Mouse (Mus musculus): ENCODE measurements around the gene C1qtnf9.

Gene C1qtnf9

GRCm38 (mm10) chr14:60796600-60797322, 28.8 kb downstream of the C1qtnf9 start:
- no peak for DNase-seq

DNA sequence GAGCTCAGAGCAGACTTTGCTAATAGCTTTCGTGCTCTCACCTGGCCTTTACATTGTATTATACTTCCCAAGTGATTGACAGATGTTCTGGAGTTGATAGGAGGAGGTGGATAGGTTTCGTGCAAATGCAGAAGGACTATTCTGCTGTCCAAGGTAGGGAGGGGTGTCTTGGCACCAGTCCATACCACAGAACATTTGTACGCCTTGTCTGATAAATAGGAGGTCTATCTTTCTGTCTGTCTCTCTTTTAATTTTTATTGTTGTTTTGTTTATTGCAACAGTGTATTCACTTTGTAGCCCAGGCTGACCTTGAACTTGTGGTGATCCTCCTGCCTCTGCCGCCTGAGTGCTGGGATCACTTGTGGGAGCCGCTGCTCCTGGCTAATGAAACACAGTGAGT, 29.7 kb downstream of the C1qtnf9 start:
- no peak for DNase-seq

GRCm38 (mm10) chr14:60798721-60799120, 30.8 kb downstream of the C1qtnf9 start:
- no peak for DNase-seq

- no peak for DNase-seq
Observed at GRCm38 (mm10) chr14:60799762-60800728, 32.1 kb downstream of the C1qtnf9 start.

DNA sequence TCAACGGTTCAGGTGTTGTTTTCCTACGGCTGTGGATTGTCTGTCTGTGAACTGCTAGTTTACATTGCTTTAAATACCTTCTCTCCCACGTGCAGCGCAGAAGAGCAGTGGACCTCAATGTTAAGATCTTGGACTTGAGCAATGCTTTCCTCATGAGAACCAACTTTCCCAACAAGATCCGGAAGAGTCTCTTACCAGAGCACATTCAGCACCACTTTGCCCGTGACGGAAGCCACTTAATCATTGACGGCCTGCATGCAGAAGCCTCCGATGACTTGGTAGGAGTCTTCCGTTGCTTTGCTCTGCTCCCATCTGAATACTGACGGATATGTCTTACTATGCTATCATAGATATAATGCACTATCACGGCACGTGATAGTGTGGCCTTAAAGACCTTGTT, 34.1 kb downstream of the C1qtnf9 start:
- no peak for DNase-seq

DNA sequence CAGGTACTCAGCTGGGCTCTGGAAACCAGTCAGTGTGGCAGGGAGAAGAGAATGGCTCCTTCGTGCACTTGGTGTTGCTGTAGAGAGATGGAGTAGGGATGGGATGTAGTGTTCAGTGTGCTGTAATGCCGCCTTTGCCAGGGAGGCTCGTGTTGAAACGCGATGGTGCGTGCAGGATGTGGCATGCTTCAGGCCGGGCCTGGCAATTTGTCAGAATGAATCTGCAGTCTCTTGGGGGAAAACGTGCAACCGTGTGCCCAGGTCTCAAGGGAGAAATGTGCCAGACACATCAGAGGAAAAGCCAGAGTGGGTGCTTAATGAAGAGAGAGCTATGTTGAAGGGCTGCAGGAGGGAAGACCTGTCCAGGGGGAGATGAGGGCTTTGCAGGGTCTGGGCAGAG, 37.0 kb downstream of the C1qtnf9 start:
- DNase-seq = no peak

DNA sequence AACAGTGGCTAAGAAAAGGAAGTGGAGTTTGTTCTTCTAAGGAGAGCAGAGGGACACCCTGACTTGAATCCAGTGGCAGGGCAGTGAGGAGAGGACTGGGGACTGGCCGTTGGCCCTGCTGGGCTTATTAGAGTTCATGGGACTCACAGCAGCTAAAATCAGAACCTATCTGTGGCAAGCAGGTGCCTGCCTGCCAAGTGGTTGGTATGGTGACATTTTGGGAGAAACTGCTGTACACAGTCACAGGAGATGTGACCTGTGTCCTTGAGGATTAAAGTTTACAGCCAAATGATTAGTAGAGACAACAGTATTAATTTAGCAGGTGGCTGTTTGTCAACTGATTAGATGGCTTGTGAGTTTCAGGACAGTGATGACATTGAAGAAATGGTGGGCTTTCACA, 37.9 kb downstream of the C1qtnf9 start:
- DNase-seq = no peak

GRCm38 (mm10) chr14:60806891-60807344, 39.0 kb downstream of the C1qtnf9 start:
- no peak for DNase-seq

GRCm38 (mm10) chr14:60809881-60810280, 41.9 kb downstream of the C1qtnf9 start:
- DNase-seq = no peak

- no peak for DNase-seq
Observed at GRCm38 (mm10) chr14:60811547-60811946, 43.6 kb downstream of the C1qtnf9 start.

GRCm38 (mm10) chr14:60815098-60815497, 47.2 kb downstream of the C1qtnf9 start:
- no peak for DNase-seq

DNA sequence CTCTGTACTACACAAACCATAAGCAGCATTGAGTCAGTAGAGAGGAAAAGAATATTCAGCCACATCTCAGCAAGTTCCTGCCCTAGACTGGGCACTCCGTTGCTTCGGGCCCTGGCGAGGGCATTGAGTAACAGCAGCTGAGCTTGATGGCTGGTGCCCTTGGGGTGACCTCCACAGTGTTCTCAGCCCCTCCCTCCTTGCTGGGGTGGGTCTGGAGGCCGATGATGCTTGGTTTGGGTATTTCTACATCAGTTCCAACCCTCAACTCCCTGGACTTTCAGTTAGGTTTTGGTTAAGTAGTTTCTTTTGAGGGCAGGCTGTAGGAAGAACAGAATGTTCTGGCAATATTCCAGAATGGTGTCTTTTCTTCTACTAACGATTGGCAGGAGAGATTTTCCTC, 50.1 kb downstream of the C1qtnf9 start:
- no peak for DNase-seq

DNA sequence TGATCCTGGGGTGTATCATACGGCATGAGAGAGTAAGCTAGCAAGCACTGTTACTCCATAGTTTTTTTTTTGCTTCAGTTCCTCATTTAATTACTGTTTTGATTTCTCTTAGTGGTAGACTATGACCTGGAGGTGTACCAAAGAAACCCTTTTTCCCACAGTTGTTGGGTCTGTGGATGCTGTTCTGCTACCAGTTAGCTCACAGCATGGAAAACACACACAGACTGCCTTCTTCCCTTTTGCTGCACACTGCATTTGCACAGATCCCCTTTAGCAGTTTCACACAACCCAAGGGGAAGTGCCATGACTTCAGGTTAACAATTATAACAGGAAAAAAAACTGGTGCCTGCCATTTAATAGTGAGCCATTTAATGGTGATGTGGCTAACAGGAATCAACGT, 62.2 kb downstream of the C1qtnf9 start:
- no peak for DNase-seq

Data from right cerebral cortex, postnatal 14 days (tissue).